Mouse (Mus musculus): Measurements from ENCODE around the gene Mfsd8. TPM values are rescaled to one million over a fixed set of nuclear protein-coding genes. Genes with fewer than 3 reads are reported as not detected.
A peak's percentile ranks its signal among the peaks of the same experiment; 100 is the strongest.
"Not testable (repeated sequence)": the region's sequence is repeated elsewhere in the genome, so short reads cannot be mapped to it uniquely, and the experiment has no call there.

The Mfsd8 gene
- 18.7 and 20.8 TPM in 2 replicates for total RNA-seq (2021)
- long read RNA-seq, experiment 1, transcript Mfsd8-201 (12 exons, 3,151 nt), result major isoform, 22 of 28 reads
- long read RNA-seq, experiment 1, partial matches to known transcripts, result 0 of 28 reads
- long read RNA-seq, experiment 1, other reads (novel, unspliced or antisense), result 6 of 28 reads
- long read RNA-seq, experiment 2, transcript Mfsd8-201 (12 exons, 3,151 nt), result major isoform, 10 of 15 reads
- long read RNA-seq, experiment 2, partial matches to known transcripts, result 1 of 15 reads
- long read RNA-seq, experiment 2, other reads (novel, unspliced or antisense), result 4 of 15 reads

GRCm38 (mm10) chr3:40846473-40846956 lies at the start of gene Mfsd8:
Gene Mfsd8 (minus strand): TSS chr3:40846886.
- DNase-seq, result peak; percentile 97

GRCm38 (mm10) chr3:40894336-40894735 lies 47.6 kb upstream of the Mfsd8 start:
- peak; percentile 31 for DNase-seq

- DNase-seq, result peak; percentile 99
Observed at GRCm38 (mm10) chr3:40893816-40894258, 47.2 kb upstream of the Mfsd8 start.

- DNase-seq, result not testable (repeated sequence)
Observed at GRCm38 (mm10) chr3:40853123-40853738, 6.5 kb upstream of the Mfsd8 start.

- DNase-seq, result not testable (repeated sequence)
Observed at GRCm38 (mm10) chr3:40847936-40848335, 1.2 kb upstream of the Mfsd8 start.

- DNase-seq, result peak; percentile 36
Observed at GRCm38 (mm10) chr3:40847018-40847417, 332 bp upstream of the Mfsd8 start.

- not testable (repeated sequence) for DNase-seq
Observed at GRCm38 (mm10) chr3:40846957-40847017, 101 bp upstream of the Mfsd8 start, which contains the start of gene Abhd18. Gene Abhd18 (plus strand): TSS chr3:40846970.

GRCm38 (mm10) chr3:40845521-40845920 lies 1.2 kb downstream of the Mfsd8 start:
- DNase-seq, result peak; percentile 24

- no peak for DNase-seq
Observed at GRCm38 (mm10) chr3:40813275-40813674, 33.4 kb downstream of the Mfsd8 start.

GRCm38 (mm10) chr3:40809894-40810293 lies 36.8 kb downstream of the Mfsd8 start:
- DNase-seq, result no peak

GRCm38 (mm10) chr3:40808686-40809085 lies 38.0 kb downstream of the Mfsd8 start:
- DNase-seq, result no peak

GRCm38 (mm10) chr3:40806871-40807270 lies 39.8 kb downstream of the Mfsd8 start:
- DNase-seq, result no peak

GRCm38 (mm10) chr3:40800373-40800823 lies 46.3 kb downstream of the Mfsd8 start:
- DNase-seq, result peak; percentile 65

- peak; percentile 98 for DNase-seq
Observed at GRCm38 (mm10) chr3:40799530-40800372, 46.9 kb downstream of the Mfsd8 start, which contains the start of gene Plk4. Gene Plk4 (plus strand): TSS chr3:40800019.

- peak; percentile 69 for DNase-seq
Observed at GRCm38 (mm10) chr3:40798500-40798899, 48.2 kb downstream of the Mfsd8 start.

GRCm38 (mm10) chr3:40798054-40798453 lies 48.6 kb downstream of the Mfsd8 start:
- DNase-seq, result no peak

GRCm38 (mm10) chr3:40793783-40794182 lies 52.9 kb downstream of the Mfsd8 start:
- no peak for DNase-seq

Other genes with a start within 250 kb of the Mfsd8 start
- not detected in 2 replicates for gene Slc25a31, start 138.0 kb downstream of the Mfsd8 start, total RNA-seq (2021)
- gene Hspa4l, start 102.4 kb downstream of the Mfsd8 start, total RNA-seq (2021), result 30.4 and 36.2 TPM in 2 replicates
- 11.0 and 12.2 TPM in 2 replicates for gene Plk4, start 46.9 kb downstream of the Mfsd8 start, total RNA-seq (2021)
- 6.8 and 7.7 TPM in 2 replicates for gene Abhd18, start 84 bp upstream of the Mfsd8 start, total RNA-seq (2021)
- 0.15 TPM in 2 replicates for gene 1700034I23Rik, start 55.7 kb upstream of the Mfsd8 start, total RNA-seq (2021)
- 43.5 and 49.1 TPM in 2 replicates for gene Larp1b, start 102.9 kb upstream of the Mfsd8 start, total RNA-seq (2021)
- gene Pgrmc2, start 236.2 kb upstream of the Mfsd8 start, total RNA-seq (2021), result 42.3 and 45.1 TPM in 2 replicates